Mouse (Mus musculus): ENCODE results near the gene Abcg5.
A peak's percentile ranks its signal among the peaks of the same experiment; 100 is the strongest.

The Abcg5 gene

DNA sequence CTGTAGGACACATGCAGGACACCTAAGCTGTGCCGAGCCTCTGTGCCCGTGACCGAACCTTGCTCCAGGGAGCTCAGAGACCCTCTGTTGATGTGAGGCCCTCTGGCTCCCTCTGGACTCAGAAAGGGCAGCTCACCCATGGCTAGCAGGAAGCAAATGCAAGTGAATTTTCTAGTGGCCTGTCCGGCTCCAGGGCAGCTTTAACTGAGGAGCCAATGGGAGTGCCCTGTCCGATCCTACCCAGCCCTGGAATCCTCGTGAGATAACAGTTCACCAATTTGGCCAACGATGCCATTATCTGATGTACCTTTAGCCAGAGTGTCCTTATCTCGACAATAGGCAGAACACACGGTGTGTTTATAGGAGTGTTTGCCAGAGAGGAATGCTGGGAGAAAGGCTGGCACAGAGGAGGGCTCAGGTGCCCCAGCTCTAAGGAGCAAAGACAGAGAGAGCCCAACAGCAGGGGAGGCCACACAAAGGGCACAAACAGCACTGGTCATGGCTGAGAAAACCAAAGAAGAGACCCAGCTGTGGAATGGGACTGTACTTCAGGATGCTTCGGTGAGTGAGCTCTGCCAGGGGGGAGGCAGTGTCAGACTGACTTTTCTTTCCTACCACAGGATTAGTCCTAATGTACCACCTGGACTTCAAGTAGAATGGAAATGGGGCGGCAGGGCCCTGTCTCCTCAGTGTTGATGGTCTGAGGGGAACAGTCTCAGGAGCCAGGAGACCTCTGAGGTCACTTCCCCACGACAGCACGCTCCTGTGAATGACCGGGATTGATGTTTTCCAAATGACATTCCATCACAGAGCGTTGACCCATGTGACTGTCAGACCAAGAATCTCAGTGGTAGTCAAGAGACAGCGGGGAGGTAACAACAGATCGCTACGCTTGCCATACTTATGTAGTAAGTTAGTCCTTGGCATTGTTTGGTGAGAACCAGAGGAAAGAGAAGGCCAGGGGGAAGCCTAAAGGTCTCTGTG is at the start of gene Abcg5:
Gene Abcg5, minus strand, starts transcription at position 278 of the 984 bp plus-strand sequence.
- no peak for DNase-seq (ENCODE audit: low read depth, low spot score)

DNA sequence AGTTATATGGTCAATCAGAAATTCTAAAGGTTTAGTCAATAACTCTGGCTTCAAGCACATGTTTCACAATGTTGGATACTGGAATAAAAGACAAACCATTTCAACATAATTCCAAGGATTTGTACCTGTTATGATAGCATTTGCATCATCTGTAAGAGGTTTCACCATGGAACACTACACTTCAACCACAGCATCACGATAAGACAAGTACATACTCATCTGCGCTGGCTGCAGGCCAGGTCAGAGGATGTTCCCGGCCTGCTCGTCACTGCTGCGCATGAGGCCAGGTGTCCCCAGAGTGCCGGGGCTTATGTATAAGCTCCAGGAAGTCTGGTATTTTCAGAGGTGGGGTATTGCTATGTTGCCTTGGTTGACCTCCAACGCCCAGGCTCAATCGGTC is 49.8 kb upstream of the Abcg5 start:
- no peak for DNase-seq (ENCODE audit: low read depth, low spot score)

DNA sequence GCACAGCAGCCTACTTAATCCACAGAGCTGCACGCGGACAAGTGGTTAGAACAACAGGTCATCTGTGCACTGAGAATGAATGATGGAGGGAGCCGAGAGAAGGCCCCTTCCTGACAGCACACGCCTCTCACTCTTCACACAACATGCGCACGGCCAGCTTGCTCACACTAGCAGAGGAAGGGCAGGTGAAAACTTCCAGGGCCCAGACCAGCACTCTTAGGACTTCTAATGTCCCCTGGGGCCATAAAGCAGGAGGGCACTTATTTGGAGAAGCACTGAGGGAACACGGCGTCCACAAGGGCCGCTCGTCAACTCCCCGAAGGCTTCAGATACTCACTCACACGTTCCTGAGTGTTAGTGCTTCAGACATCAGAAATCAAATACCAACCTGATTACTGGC is 48.5 kb upstream of the Abcg5 start:
- DNase-seq (ENCODE audit: low read depth, low spot score): no peak

DNA sequence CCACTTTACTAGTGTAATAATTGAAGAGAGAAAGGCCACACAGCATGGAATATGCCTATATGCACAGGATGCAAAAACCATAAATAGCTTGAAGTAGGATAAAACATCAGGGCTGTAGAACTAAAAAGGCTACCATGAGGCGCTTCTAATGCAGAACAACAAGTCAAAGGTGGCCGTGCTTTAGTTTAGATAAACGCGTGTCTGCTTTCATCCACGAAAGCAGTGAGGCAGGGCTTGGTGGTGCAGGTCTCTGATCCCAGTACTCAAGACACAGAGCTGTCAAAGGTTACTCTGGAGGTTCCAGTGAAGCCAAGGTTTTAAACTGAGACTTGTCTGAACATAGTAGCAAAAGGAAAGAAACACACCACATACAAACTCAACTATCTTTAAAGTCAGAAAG is 46.3 kb upstream of the Abcg5 start:
- DNase-seq (ENCODE audit: low read depth, low spot score): no peak

DNA sequence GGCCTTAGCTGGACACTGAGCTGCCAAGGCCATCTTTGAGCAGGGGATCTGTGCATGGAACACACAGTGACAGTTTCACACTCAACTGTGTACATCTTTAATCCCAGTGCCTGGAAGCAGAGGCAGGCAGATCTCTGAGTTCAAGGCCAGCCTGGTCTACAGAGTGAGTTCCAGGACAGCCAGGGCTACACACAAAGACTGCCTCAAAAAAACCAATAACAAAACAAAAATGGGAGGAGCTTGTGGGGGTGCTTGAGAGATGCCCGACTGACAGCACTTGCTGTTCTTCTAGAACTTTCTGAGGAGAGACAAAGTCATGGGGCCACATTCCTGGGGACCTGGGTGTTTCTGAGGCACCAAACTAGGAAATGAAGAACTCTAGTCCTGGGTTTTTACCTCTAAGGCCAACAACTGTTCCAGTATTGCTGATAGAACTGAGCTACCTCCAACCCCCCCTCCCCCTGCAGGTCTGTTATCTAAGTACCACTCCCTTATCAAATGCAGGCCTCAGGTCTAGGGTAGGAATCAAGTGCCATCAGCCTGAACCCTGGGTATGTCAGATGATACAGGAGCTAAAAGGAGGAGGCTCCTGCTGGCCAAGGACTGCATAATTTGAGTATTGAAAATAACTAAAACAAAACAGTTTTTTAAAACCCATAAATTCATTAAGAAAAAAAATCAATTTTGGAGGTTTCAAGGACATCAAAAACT is 45.5 kb upstream of the Abcg5 start:
- DNase-seq (ENCODE audit: low read depth, low spot score): no peak

DNA sequence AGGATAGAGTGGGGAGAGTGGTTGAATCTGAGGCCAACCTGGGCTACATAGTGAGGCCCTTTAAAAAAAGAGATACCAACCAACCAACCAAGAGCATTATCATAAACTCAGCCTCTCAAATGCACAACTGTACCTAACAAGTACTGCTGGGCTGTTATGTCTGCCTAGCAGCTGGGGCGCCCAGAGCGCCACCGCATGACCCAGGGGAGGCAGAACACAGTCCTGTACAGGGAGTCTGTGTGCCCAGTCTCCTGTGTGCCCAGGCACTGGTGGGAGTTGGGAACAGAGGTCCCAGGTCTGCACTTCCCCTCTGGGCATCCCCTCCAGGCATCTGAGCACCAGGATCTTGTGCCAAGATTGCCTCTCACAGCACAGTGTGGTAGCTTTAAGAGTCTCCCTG is 42.4 kb upstream of the Abcg5 start:
- DNase-seq (ENCODE audit: low read depth, low spot score): no peak

- DNase-seq (ENCODE audit: low read depth, low spot score): no peak
Observed at GRCm38 (mm10) chr17:84724028-84724427, 41.2 kb upstream of the Abcg5 start.

DNA sequence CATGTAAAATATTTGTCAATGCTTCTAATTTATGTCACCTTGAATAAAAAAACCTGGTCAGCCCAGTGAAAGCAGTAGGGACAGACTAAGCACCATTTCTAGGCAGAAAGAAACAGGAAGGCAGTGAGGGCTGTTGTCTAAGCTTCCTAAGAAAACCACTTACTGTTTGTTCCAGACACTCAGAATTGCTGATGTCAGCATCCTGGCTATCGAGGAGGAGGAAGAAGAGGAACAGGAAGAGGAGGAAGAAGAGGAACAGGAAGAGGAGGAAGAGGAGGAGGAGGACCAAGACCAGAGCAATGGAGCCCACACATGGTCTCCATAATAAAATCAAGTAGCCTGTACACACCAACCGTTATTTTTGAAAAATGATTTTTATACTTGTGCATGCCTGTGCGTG is 36.3 kb upstream of the Abcg5 start:
- no peak for DNase-seq (ENCODE audit: low read depth, low spot score)

DNA sequence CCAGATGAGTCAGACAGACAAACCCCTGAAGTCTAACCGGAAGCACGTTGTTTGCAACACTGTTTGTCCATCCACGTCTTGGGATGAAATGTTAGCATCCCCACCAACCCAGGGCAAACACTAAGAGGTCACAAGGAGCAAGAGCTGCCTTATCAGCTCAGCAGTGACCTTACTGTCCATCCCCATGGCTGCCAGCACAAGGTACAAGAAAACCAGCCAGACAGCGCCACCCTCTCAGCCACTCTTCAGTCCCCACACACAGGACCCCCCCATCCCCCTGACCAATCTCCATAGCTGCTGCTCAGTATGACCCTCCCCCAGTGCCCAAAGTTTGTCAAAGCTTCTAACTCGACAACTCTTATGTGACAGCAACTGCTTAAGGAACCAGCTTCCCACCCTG is 34.6 kb upstream of the Abcg5 start:
- no peak for DNase-seq (ENCODE audit: low read depth, low spot score)

GRCm38 (mm10) chr17:84716252-84716872 is 33.6 kb upstream of the Abcg5 start:
- DNase-seq (ENCODE audit: low read depth, low spot score): no peak

- no peak for DNase-seq (ENCODE audit: low read depth, low spot score)
Observed at GRCm38 (mm10) chr17:84714930-84715329, 32.1 kb upstream of the Abcg5 start.

DNA sequence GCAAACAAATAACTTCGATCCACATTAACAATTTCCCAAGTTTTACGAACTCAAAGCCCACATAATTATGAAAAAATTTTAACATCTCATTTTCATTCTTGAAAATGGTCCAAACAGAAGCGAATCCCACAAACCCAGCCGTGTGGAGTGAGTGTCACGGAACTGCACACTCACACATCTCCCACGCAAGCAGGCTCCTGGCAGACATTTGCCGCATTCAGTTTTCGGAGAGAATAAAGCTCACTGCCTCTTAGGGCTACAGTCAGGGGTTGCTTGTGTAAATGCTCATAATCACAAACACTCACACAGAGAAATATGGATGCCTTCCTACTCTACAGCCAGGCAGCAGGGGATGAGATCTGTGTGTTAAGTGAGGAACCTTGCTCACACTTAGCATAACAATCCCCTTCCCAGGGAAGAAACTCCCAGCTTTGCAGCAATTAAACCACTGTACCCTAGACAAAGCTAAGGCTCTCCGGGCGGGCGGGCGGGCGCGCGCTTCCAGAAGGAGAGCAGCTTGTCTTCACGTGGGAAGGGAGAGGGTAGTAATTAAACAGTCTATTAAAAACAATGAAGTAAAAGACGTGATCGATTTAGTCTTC is 30.9 kb upstream of the Abcg5 start:
- DNase-seq (ENCODE audit: low read depth, low spot score): no peak

DNA sequence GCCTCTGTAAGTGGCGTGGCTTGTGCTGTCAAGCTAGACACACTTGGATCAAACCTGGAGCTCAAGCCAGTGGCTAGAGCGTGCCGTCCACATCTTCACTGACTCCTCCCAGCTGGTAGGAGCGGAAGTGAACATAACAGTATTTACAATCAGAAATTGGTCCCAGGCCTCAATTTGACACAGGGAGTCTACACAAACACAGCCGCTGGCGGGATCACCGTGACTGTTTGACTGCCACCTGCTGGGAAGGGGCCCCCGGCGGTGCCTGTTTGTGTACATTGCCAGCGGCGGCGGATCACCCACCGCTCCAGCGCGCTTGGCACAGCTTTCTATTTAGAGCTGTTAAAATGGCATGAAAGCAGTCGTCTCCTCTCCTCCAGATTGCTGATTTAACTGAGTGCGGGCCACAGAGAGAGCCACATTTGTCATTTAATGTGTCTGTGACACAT is 26.6 kb upstream of the Abcg5 start:
- no peak for DNase-seq (ENCODE audit: low read depth, low spot score)

DNA sequence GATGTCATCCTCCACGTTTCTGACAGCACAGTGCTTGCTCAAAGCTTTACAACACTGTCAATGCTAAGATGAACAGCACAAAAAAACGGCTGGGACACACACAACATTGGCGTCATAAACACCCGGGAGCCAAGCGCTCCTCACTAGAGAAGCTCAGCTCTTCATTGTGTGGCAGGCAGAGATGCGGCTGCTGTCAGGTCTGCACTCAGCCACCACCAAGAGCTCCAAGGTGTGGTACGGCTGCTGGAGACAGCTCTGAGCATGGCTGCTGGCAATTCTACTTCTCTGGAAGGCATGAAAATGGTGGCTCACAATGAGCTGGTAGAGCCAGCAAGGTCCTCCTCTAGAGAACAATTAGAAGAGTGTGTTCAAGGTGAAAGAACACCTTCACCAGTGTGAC is 26.0 kb upstream of the Abcg5 start:
- DNase-seq (ENCODE audit: low read depth, low spot score): no peak

DNA sequence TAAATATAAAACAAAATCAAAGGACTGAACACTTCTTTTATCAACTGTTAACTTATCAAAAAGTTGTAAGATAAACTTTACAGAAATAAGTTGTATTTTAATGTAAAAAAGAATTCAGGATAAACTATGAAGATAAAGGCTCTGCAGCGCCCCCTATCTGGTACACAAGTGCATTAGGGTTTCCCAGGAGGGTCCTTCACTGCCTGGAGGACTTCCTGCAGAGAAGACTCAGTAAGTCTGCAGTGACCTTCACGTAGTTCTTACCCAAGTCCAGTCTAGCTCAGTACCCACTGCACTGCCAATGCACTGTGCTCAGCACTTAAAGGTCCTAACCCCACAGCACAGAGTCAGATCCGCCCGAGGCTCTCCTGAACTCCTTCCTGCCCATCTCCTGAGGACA is 24.6 kb upstream of the Abcg5 start:
- peak; percentile 64 for DNase-seq (ENCODE audit: low read depth, low spot score)

- peak; percentile 75 for DNase-seq (ENCODE audit: low read depth, low spot score)
Observed at GRCm38 (mm10) chr17:84698727-84699126, 15.9 kb upstream of the Abcg5 start.

GRCm38 (mm10) chr17:84696537-84696936 is 13.7 kb upstream of the Abcg5 start:
- DNase-seq (ENCODE audit: low read depth, low spot score): no peak

GRCm38 (mm10) chr17:84693741-84694140 is 10.9 kb upstream of the Abcg5 start:
- no peak for DNase-seq (ENCODE audit: low read depth, low spot score)

- DNase-seq (ENCODE audit: low read depth, low spot score): no peak
Observed at GRCm38 (mm10) chr17:84690111-84690510, 7.3 kb upstream of the Abcg5 start.

- DNase-seq (ENCODE audit: low read depth, low spot score): no peak
Observed at GRCm38 (mm10) chr17:84689316-84689715, 6.5 kb upstream of the Abcg5 start.

DNA sequence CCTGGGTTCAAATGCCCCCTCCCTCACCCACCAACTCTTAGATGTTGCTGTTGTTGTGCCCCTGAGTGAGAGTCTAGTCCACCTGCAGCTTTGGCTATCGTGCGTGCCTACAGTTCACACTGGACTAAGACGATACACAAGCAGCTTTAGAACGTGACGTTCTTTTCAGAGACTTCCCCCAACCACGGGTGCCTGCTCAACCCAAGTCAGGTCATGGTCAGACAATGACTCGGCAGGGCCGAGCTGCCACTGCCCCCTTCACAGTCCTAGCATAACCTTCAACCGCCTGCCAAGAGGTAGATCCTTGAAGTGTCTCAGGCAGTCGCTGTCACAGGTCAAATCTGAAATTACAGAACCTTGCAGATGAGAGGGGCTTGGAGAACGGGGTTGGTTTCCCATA is 6.0 kb upstream of the Abcg5 start:
- DNase-seq (ENCODE audit: low read depth, low spot score): no peak

DNA sequence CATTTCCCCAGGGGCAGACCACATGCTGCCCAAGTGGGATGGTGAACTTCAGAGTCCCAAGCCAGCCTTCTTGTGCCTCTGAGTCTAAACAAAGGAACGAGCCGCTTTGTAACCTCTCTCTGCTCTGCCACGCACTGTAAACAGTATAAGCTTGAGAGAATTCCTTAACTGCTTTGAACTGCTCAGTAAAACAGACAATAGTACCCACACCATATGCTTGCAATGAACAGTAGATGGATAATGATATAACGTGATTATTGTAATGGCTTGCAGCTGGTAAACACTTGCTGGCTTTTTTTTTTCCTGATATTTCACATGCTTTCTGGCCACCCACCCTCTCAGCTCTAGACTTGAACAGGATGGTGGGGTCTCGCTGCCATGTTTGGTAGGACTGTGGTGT is 5.2 kb upstream of the Abcg5 start:
- no peak for DNase-seq (ENCODE audit: low read depth, low spot score)

Measured in 3T3-L1 (cell line).